Mouse (Mus musculus): Measurements from ENCODE around the gene Senp3.

DNA sequence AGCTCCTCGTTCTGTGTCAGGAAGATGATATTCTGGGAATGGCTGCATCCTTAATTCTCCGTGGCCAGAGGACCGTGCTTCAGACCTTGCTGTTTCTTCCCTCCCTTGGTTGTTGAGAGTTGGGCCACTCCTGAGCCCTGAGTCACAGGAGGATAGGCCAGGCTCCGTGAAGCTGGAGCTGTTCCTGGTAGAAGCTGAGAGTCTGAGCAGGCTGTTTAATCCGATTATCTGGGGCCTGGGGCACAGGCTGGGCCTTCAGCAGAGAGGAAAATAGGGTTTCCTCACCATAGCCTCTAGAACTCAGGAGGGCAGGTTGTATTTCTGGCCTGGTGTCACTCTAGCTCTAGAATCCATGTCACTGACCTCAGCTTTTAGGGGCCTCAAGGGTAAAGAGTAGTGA, 28.5 kb downstream of the Senp3 start:
- TF ChIP-seq CTCF (IDR thresholded peaks at IDR 0.05; ENCODE audit: borderline replicate concordance, insufficient read depth, low read length) (no peak), POLR2A (IDR thresholded peaks at IDR 0.05; ENCODE audit: low read depth, low read length) (no peak)
